Mouse (Mus musculus) C2C12 (cell line): ENCODE measurements at regions not wholly inside any gene's neighbourhood (a gene's known extent, or its start where the extent isn't known, plus 50 kb on each side); places are given as distances from the start of the nearest gene placed in this dataset.

Experiments used
- CTCF ChIP-seq: IDR thresholded peaks from one replicate; pipeline ENCODE4 v1.5.1; 2011; ENCODE audit not compliant: control insufficient read depth, insufficient read depth, insufficient read length
- FOSL1 ChIP-seq: IDR thresholded peaks from one replicate; pipeline ENCODE4 v1.8.0; 2011; ENCODE audit warnings: mild to moderate bottlenecking, low read length; ENCODE audit not compliant: poor library complexity, insufficient read depth, severe bottlenecking
- MYOG ChIP-seq: IDR thresholded peaks from one replicate; pipeline ENCODE4 v1.6.1; 2011; ENCODE audit not compliant: control insufficient read depth, insufficient read length; ENCODE audit errors: extremely low read depth

DNA sequence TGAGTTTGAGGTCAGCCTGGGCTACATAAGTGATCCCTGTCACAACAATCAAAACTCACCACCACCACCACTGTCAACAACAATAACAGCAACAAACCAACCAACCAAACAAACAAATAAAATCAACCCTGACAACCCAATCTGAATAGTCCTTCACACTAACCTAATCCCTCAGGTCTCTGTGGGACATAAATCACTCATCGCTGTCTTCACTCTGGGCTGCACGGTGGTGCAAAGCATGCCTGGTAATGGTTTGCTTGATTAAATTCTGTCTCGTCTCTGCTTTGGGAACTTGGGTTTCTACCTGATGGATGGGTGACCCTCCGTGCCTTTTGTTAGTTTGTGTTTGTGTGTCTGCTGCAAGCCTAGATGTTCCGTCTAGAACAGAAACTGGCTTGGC lies 100.6 kb downstream of the Slc17a6 start:
- no peak for TF ChIP-seq MYOG
- TF ChIP-seq FOSL1 = no peak
- no peak for TF ChIP-seq CTCF
